Mouse (Mus musculus): ENCODE data around the gene Nsun7. TPM values are rescaled to one million over a fixed set of nuclear protein-coding genes. Genes with fewer than 3 reads are reported as not detected.

Nsun7 gene
- polyA plus RNA-seq, 1 experiment from 2014 or later = 1.5 TPM

GRCm38 (mm10) chr5:66280742-66281141 is 21.0 kb downstream of the Nsun7 start:
- ATAC-seq (ENCODE audit: insufficient number of reproducible peaks, insufficient read depth, low FRiP score, low TSS enrichment, low read depth) = no peak

DNA sequence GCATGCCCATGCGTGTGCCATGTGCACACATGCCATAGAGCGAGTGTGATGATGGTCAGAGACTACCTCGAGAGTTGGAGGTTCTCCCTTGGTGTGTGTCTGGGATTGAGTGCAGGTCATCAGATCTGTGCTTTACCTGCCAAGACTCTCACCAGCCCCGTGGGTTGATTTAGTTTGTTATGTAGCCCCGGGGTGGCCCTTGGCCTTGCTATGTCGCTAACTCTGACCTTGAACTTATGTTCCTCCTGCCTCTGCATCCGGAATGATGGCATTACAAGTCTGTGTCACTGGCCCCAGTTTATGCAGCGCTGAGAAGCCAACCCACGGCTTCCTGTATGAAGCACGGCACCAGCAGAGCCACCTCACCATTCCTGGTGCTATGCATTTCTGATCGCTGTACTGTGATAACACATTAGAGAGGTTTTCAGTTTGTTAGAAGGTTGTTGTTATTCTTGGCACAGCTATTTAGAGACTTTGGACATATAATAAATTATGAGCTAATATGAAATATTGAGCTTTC is 34.5 kb downstream of the Nsun7 start:
- Histone ChIP-seq H3K9ac (replicated peaks) (no peak overlapping the region), H3K36me3 (no peaks in the 10 kb centered on the region; the same call in 1 of the 2 replicates), H3K27ac (no peak overlapping the region), H3K4me1 (replicated peaks) (no peaks in the 10 kb centered on the region), H3K27me3 (no peaks in the 10 kb centered on the region), H3K4me3 (replicated peaks) (no peak overlapping the region), H3K9me3 (no peaks in the 10 kb centered on the region), H3K4me2 (no peak overlapping the region)
- ATAC-seq (ENCODE audit: insufficient number of reproducible peaks, insufficient read depth, low FRiP score, low TSS enrichment, low read depth) = no peak
- 88% methylated on average over 11 of the region's 11 CpGs for WGBS

More at GRCm38 (mm10) chr5:66280742-66281141, 21.0 kb downstream of the Nsun7 start:
- Histone ChIP-seq H3K27ac (no peak overlapping the region), H3K4me3 (replicated peaks) (no peak overlapping the region), H3K4me1 (replicated peaks) (no peaks in the 10 kb centered on the region), H3K36me3 (no peaks in the 10 kb centered on the region), H3K9ac (replicated peaks) (no peak overlapping the region), H3K27me3 (no peaks in the 10 kb centered on the region), H3K4me2 (no peak overlapping the region), H3K9me3 (0 out of 2 replicates have a peak, but pooled peaks cover 2% of the 10 kb centered on the region)
- WGBS = 75% methylated on average over 6 of the region's 6 CpGs

GRCm38 (mm10) chr5:66294952-66295351 is 35.3 kb downstream of the Nsun7 start:
- H3K9ac ChIP-seq (replicated peaks) = no peak overlapping the region
- H3K27ac ChIP-seq = no peak overlapping the region
- peaks cover 2% of the 10 kb centered on the region; the same call in 1 of the 2 replicates for H3K36me3 ChIP-seq
- 92% methylated on average over 4 of the region's 4 CpGs for WGBS
- H3K27me3 ChIP-seq = no peaks in the 10 kb centered on the region
- no peak for ATAC-seq (ENCODE audit: insufficient number of reproducible peaks, insufficient read depth, low FRiP score, low TSS enrichment, low read depth)
- no peak overlapping the region for H3K4me3 ChIP-seq (replicated peaks)
- H3K4me1 ChIP-seq (replicated peaks) = no peaks in the 10 kb centered on the region
- H3K9me3 ChIP-seq = no peaks in the 10 kb centered on the region
- no peak overlapping the region for H3K4me2 ChIP-seq

DNA sequence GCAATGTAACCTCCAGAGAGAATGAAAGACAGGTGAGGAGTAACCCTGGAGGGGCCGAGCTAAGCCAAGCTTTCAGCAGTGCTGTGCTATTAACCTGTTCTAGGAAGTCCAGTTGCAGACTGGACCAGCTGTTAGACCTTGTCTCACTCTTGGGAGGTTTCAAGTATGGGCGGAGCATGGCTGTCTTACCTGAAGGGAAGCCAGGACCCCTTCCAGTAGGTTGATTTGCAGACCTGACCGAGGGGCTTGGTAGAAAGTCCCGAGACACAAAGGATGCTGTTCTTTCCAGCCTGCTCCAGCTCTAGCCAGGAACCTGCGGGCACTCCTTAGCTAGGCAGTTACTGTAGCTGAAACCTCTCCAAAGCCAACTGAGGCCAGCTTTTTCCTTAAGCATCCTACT is 36.4 kb downstream of the Nsun7 start:
- ATAC-seq (ENCODE audit: insufficient number of reproducible peaks, insufficient read depth, low FRiP score, low TSS enrichment, low read depth) = no peak
- H3K36me3 ChIP-seq = peaks cover 9% of the 10 kb centered on the region; the same call in 1 of the 2 replicates
- no peaks in the 10 kb centered on the region for H3K4me1 ChIP-seq (replicated peaks)
- no peak overlapping the region for H3K4me3 ChIP-seq (replicated peaks)
- H3K27me3 ChIP-seq = no peaks in the 10 kb centered on the region
- no peaks in the 10 kb centered on the region for H3K9me3 ChIP-seq
- 93% methylated on average over 5 of the region's 5 CpGs for WGBS
- no peak overlapping the region for H3K4me2 ChIP-seq
- no peak overlapping the region for H3K27ac ChIP-seq
- no peak overlapping the region for H3K9ac ChIP-seq (replicated peaks)

DNA sequence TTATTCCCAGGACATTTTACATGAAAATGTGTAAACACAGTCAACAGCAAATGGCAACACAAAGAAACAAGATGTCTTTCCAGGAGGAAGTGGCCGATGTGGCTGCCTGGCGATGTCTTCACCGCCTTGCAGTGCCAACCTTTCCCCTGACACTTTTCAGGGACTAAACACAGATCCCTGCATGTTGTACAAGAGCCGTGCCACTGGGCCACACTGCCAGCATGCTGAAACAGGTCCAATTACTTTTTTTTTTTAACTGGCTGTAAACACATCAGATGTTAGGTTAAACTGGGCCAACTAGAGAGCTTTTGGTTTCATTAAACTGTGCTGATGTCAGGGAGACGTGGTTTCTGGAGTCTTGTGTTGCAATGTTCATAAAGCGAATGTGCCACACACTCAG is 39.2 kb downstream of the Nsun7 start:
- no peak overlapping the region for H3K9ac ChIP-seq (replicated peaks)
- H3K4me2 ChIP-seq = no peak overlapping the region
- H3K9me3 ChIP-seq = no peaks in the 10 kb centered on the region
- no peak overlapping the region for H3K4me3 ChIP-seq (replicated peaks)
- peaks cover 29% of the 10 kb centered on the region for H3K36me3 ChIP-seq
- no peaks in the 10 kb centered on the region for H3K27me3 ChIP-seq
- ATAC-seq (ENCODE audit: insufficient number of reproducible peaks, insufficient read depth, low FRiP score, low TSS enrichment, low read depth) = no peak
- WGBS = 81% methylated on average over 6 of the region's 6 CpGs
- H3K4me1 ChIP-seq (replicated peaks) = no peaks in the 10 kb centered on the region
- H3K27ac ChIP-seq = no peak overlapping the region

- Histone ChIP-seq H3K27me3 (no peaks in the 10 kb centered on the region), H3K4me1 (replicated peaks) (no peaks in the 10 kb centered on the region), H3K9me3 (no peaks in the 10 kb centered on the region), H3K36me3 (peaks cover 39% of the 10 kb centered on the region), H3K27ac (no peak overlapping the region), H3K9ac (replicated peaks) (no peak overlapping the region), H3K4me3 (replicated peaks) (no peak overlapping the region), H3K4me2 (no peak overlapping the region)
- no peak for ATAC-seq (ENCODE audit: insufficient number of reproducible peaks, insufficient read depth, low FRiP score, low TSS enrichment, low read depth)
- whole genome bisulfite sequencing = 89% methylated on average over 13 of the region's 13 CpGs
Observed at GRCm38 (mm10) chr5:66300576-66300975, 40.9 kb downstream of the Nsun7 start.

DNA sequence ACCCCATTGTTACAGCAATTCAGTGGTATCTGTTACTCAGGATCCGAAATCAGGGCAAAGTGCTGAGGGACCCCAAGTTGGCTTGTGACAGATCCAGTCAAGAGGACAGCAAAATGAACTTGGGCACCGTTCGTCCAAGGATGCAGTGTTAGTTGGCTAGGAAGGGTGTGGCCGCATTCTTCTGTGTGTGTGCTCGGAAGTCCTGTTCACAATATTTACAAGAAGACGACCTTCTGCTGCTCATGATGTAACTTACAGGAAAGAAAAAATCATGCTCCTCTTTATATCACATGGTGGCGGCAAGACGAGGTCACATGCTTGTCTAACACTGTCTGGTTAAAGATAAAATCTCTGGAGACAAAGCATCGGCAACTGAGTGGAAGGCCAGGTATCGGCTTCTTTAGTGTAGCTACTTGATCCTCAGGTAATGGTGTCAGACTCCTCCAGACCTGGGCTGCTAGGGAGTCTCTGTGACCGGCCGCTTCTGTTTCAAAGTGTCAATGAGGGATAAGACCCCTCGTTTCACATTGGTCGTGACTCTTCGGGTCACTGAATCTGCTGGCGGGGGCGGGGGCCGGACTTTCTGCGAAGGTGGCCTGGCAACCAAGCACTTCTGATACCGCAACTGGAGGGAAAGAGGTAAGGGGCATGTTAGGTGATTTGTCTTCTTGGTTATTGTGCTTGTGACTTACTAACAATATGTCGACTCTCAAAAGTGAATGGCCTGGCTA is 42.6 kb downstream of the Nsun7 start:
- 92% methylated on average over 21 of the region's 21 CpGs for WGBS

DNA sequence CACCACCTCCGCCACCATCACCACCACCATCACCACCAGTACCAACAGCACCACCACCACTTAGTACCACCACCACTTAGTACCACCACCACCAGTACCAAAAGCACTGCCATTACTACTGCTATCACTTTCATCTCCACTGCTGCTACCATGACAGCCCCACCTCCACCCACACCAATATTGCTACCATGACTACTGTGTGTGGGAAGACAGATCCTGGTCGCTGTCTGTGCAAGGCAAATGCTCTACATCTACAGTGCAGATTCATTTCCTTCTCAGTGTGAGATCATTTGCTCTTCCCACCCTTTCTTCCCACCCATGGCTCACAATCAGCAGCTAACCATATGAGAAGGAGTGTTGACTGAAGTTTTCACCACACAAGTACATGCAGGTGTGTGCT is 43.2 kb downstream of the Nsun7 start:
- peaks cover 51% of the 10 kb centered on the region for H3K36me3 ChIP-seq
- H3K9me3 ChIP-seq = no peaks in the 10 kb centered on the region
- H3K4me1 ChIP-seq (replicated peaks) = no peaks in the 10 kb centered on the region
- H3K27ac ChIP-seq = no peak overlapping the region
- no peak overlapping the region for H3K4me3 ChIP-seq (replicated peaks)
- no peak overlapping the region for H3K4me2 ChIP-seq
- no peaks in the 10 kb centered on the region for H3K27me3 ChIP-seq
- 92% methylated on average over 2 of the region's 2 CpGs for WGBS
- ATAC-seq (ENCODE audit: insufficient number of reproducible peaks, insufficient read depth, low FRiP score, low TSS enrichment, low read depth) = no peak
- no peak overlapping the region for H3K9ac ChIP-seq (replicated peaks)

More for the DNA sequence above, 42.6 kb downstream of the Nsun7 start:
- Histone ChIP-seq H3K4me1 (replicated peaks) (no peaks in the 10 kb centered on the region), H3K27ac (no peak overlapping the region), H3K9me3 (no peaks in the 10 kb centered on the region), H3K9ac (replicated peaks) (no peak overlapping the region), H3K36me3 (peaks cover 46% of the 10 kb centered on the region), H3K4me3 (replicated peaks) (no peak overlapping the region), H3K4me2 (no peak overlapping the region), H3K27me3 (no peaks in the 10 kb centered on the region)
- no peak for ATAC-seq (ENCODE audit: insufficient number of reproducible peaks, insufficient read depth, low FRiP score, low TSS enrichment, low read depth)

- H3K9ac ChIP-seq (replicated peaks) = no peak overlapping the region
- no peak overlapping the region for H3K4me3 ChIP-seq (replicated peaks)
- no peaks in the 10 kb centered on the region for H3K27me3 ChIP-seq
- H3K9me3 ChIP-seq = no peaks in the 10 kb centered on the region
- H3K36me3 ChIP-seq = peaks cover 66% of the 10 kb centered on the region
- H3K27ac ChIP-seq = no peak overlapping the region
- H3K4me2 ChIP-seq = no peak overlapping the region
- no peaks in the 10 kb centered on the region for H3K4me1 ChIP-seq (replicated peaks)
- no peak; the same call in 1 of the 2 replicates for ATAC-seq (ENCODE audit: insufficient number of reproducible peaks, insufficient read depth, low FRiP score, low TSS enrichment, low read depth)
- WGBS = 84% methylated on average over 11 of the region's 11 CpGs
Observed at GRCm38 (mm10) chr5:66304300-66305067, 44.8 kb downstream of the Nsun7 start.

GRCm38 (mm10) chr5:66305511-66305910 is 45.8 kb downstream of the Nsun7 start:
- ATAC-seq (ENCODE audit: insufficient number of reproducible peaks, insufficient read depth, low FRiP score, low TSS enrichment, low read depth) = no peak
- Histone ChIP-seq H3K4me1 (replicated peaks) (no peaks in the 10 kb centered on the region), H3K9ac (replicated peaks) (no peak overlapping the region), H3K4me3 (replicated peaks) (no peak overlapping the region), H3K4me2 (no peak overlapping the region), H3K9me3 (no peaks in the 10 kb centered on the region), H3K36me3 (peaks cover 72% of the 10 kb centered on the region), H3K27ac (no peak overlapping the region), H3K27me3 (no peaks in the 10 kb centered on the region)
- 83% methylated on average over 8 of the region's 8 CpGs for WGBS

DNA sequence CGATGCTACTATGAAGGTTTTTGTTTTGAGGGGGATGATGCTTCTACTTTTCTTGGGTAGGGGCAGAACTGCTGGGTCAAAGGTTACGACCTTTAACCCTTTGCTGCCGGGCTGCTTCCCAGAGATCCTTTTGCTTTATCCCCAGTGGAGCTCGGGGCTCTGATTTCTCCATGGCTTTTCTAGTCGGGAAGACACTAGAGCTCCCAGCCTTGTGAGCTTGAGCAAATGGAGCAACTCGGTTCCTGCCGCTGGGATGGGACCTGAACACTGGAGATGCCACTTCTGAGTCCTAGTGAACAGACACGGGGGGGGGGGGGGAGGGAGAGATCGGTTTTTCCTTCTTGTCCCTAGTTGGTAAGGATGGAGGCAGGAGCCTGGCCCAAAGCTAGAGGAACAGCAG is 50.6 kb downstream of the Nsun7 start:
- Histone ChIP-seq H3K9me3 (no peaks in the 10 kb centered on the region), H3K4me2 (no peak overlapping the region), H3K4me3 (replicated peaks) (no peak overlapping the region), H3K4me1 (replicated peaks) (0 out of 2 replicates have a peak, but pooled peaks cover 3% of the 10 kb centered on the region), H3K36me3 (peaks cover 45% of the 10 kb centered on the region), H3K9ac (replicated peaks) (no peak overlapping the region), H3K27me3 (no peaks in the 10 kb centered on the region), H3K27ac (no peak overlapping the region)
- ATAC-seq (ENCODE audit: insufficient number of reproducible peaks, insufficient read depth, low FRiP score, low TSS enrichment, low read depth) = no peak
- WGBS = 79% methylated on average over 9 of the region's 9 CpGs

All from limb, embryonic 12.5 days (tissue).